Mouse (Mus musculus): ENCODE measurements around the gene Cbx1.

Cbx1 gene

DNA sequence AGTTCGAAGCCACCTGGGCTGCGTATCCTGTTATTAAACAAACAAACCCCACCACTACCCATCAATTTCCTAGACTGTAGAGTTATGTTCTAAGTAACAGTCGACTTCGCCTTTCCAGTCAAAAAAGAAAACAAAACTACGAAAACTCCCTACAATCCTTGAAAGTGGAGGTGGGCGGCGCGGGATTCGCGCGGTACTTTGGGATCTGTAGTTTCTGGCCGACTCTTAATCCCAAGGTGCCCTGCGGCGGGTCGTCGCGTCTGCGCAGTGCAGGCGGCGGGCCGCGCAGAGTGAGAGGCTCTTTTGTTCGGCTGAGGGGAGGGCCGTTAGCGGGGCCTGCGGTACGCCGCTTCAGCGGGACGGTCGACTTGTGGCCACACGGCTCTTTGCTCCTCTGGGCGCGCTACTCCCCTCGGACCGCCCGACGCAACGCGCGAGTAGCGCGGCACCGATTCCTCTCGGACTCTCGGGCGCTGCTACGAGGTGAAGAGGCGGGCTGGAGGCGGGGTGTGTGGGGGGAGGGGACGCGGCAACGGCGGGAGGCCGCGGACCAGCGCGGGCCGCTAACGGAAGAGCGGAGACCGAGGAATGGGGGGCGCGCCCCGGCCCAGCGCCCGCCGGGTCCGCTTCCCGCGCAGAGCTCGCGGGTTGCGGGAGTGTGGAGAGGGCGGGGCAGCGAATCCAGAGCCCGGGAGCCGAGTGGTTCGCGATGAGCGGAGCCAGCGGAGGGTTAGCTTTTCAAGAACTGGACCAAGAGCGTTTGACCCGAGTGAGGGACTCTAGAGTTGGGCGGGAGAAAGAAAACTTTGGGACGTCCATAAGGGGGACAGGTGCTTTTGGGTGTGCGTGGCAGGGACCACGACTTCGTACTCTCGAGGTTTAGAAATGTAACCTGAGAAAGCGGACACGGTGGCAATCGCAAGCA is at the start of gene Cbx1:
TSS of gene Cbx1 (plus strand) at position 257 of the 925 bp plus-strand sequence.
- peak; percentile 92 to 93 for DNase-seq (ENCODE audit: low spot score in 2 of 2)

DNA sequence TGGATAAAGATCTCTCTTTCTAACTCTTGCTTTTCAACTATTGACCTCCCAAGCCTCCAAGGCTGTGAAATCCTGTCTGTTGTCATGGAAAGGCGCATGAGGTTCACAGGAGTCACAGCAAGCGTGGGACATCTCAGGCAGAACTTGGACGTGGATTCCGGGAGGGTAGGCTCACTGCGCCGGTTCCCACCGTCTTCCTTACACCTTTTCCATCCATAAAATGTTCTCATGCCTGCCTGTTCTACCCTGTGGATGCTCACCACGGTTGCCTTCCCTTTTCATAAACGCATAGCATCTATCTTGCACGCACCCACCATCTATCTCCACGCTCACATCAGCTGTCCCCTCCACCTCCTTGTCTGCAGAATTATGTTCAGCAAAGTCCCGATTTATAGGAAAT is 48.1 kb upstream of the Cbx1 start:
- no peak for DNase-seq (ENCODE audit: low spot score in 2 of 2)

- DNase-seq (ENCODE audit: low spot score in 2 of 2): peak; percentile 39 to 54
Measured at GRCm38 (mm10) chr11:96741995-96742394, 46.9 kb upstream of the Cbx1 start.

- no peak for DNase-seq (ENCODE audit: low spot score in 2 of 2)
Measured at GRCm38 (mm10) chr11:96743000-96743399, 45.9 kb upstream of the Cbx1 start.

DNA sequence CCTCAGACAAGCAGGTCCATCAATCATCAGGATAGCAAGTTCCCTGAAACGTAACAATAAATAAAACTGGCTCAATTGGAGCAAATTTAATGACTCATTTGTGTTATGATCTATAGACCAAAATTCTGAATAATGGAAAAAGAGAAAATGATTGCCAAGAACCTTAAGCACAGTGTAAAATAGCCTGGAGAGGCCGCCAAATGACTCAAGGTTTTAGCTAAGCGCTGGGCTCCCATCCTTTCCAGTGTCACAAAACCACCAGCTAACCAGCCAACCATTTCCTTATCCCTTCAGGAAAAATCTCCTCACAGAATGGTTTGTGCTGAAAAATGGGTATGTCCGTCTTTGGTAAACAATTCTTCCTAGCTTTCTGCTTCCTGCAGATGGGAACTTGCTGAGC is 45.0 kb upstream of the Cbx1 start:
- no peak for DNase-seq (ENCODE audit: low spot score in 2 of 2)

DNA sequence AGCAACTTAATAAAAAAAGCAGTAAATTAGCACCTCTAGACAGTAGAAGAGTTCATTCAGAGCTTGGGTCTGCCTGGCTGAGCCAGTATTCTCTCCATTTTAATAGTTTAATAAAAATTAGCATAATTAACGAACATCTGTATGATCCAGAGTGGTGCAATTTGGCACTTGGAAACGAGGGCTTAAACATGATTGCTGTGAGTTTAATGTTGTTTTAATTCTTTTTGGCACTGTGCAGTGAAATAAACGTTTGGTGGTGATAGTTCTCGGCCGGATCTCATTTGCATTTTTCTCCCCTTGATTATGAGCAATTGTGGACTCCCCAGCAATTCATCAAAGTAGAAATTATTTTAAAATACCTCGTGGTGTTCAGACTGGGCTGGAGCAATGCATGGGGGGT is 42.3 kb upstream of the Cbx1 start:
- no peak for DNase-seq (ENCODE audit: low spot score in 2 of 2)

- DNase-seq (ENCODE audit: low spot score in 2 of 2): no peak
Measured at GRCm38 (mm10) chr11:96747555-96747954, 41.4 kb upstream of the Cbx1 start.

GRCm38 (mm10) chr11:96755298-96755697 is 33.6 kb upstream of the Cbx1 start:
- no peak for DNase-seq (ENCODE audit: low spot score in 2 of 2)

GRCm38 (mm10) chr11:96757421-96757820 is 31.5 kb upstream of the Cbx1 start:
- no peak for DNase-seq (ENCODE audit: low spot score in 2 of 2)

DNA sequence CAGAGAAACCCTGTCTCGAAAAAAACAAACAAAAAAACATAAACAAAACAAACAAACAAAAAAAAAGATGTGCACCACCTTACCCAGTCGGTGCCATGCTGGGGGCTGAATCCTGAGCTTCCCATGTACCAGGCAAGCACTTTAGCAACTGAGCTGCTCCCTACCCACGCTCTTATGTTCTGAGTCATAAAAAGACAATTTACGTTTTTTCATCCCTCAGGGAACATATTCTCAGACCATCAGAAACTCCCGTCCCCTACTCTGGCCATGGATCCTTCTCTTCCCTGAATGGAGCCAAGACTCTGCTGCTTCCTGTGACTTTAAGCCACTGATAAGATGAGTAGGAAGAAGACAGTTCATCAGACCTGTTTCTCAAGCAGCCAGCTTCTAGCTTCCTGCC is 30.5 kb upstream of the Cbx1 start:
- no peak for DNase-seq (ENCODE audit: low spot score in 2 of 2)

- DNase-seq (ENCODE audit: low spot score in 2 of 2): peak in 1 of 2 experiments; percentile 59
Measured at GRCm38 (mm10) chr11:96760042-96760441, 28.9 kb upstream of the Cbx1 start.

DNA sequence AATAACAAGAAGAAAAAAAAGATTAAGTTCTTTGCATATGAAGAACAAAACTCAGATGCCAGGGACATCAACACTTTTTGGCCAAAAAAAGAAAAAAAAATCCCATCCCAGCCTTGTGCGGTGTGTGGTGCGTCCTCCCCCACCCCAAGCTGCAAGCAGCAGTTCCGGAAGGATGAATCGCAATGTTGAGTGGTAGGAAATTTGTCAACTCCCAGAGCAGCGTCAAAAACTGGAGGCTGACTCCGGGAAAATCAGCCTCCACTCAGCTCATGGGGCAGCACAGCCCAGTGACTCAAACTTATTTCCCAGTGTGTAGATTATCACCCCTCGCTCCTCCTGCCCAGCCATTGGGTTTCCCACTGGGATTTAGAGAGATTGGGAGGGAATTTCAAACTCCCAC is 26.9 kb upstream of the Cbx1 start:
- peak; percentile 48 to 64 for DNase-seq (ENCODE audit: low spot score in 2 of 2)

GRCm38 (mm10) chr11:96762742-96763470 is 26.0 kb upstream of the Cbx1 start:
- no peak for DNase-seq (ENCODE audit: low spot score in 2 of 2)

DNA sequence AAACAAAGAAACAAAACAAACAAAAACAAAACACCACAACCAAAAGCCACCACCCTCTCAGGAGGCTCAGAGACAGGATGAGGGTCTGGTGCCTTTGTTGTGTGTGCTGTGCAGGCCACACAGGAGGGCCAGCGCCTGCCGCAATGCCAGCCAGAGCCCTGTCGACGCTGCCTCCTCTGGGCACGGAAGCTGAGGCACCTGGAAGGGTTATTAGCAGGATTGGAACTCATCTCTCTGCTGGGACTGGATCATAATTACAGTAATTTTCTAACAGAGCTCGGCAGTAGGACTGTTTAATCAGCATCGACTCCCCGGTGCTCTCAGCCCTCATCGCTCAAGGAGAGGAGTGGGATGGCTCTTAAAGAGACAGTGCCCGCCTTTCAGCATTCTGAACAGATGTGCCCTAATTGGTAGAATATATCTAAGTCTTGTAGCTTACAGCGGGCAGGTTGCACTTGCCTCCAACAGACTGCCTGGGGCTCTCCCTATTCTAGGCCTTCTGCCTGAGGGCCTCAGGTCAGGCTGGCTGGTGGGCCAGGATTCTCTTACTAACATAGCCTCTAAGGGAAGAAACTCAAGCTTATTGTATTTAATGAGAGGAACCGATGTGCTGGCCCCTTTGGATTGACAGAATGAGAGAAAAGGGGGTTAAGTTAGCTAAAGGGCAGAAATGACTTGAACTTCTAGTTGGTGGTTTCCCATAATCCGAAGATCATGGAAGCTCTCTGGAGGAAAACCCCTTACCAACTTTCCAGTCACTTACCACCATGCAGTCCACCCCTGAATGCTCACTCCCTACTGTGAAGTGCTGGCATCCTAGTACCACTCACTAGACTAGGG is 24.2 kb upstream of the Cbx1 start:
- no peak for DNase-seq (ENCODE audit: low spot score in 2 of 2)

DNA sequence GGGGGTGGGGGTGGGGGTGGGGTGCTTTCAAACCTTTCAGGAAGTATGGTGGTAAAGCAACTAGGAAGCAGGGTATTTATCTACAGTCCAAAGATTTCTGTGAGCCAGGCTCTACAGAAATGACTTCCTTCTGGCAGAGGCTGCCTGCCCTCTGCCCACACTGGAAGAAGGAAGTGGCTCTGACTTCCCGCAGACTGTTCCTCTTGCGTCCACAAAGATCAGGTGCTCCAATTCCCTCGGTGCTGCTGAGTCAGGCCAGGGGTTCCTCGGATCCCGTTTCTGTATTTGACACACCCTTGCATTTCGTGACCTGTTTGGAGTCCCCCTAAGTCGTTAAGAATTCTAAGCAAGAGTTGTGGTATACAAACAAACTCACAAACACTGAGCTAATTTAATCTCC is 23.3 kb upstream of the Cbx1 start:
- DNase-seq (ENCODE audit: low spot score in 2 of 2): no peak

- peak in 1 of 2 experiments; percentile 48 for DNase-seq (ENCODE audit: low spot score in 2 of 2)
Measured at GRCm38 (mm10) chr11:96766555-96766954, 22.4 kb upstream of the Cbx1 start.

DNA sequence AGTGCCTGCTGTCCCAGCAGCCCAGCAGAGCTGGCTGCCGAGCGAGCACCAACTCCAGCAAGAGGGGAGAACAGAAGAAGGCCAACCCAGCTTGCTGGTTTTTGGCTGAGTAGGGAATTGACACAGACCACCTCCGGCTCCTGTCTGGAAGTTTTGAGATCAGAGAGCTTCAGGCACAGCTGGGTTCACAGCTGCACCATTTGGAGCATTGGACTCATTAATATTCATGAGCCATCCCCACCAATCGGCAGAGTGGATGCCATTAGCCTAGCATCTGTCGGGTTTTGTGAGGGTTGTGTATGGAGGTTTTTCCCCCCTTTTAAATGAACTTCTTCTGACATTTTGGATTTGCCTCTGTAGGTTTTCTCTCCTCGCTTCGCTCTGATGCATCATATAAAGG is 21.8 kb upstream of the Cbx1 start:
- DNase-seq (ENCODE audit: low spot score in 2 of 2): no peak

DNA sequence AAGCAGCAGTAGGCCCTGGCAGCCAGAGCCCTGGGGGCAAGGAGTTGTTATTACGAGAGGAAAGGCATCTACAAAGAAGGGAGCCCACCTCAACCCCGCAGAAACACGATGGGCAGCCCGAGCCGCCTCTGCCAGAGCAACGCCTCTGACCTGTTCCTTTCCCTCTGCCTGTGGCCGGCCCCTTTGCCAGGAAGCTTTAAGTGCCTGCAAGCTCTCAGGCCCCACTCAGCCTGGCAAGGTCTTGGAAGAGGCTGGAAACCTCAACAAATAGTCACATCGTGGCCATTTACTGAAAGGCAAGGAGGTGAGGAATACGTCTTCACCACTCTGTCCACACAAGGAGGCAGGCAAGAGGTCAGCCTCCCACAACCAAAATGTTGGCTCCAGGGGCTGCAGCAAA is 20.7 kb upstream of the Cbx1 start:
- no peak for DNase-seq (ENCODE audit: low spot score in 2 of 2)

GRCm38 (mm10) chr11:96771274-96771975 is 17.5 kb upstream of the Cbx1 start:
- DNase-seq (ENCODE audit: low spot score in 2 of 2): no peak

- DNase-seq (ENCODE audit: low spot score in 2 of 2): no peak
Measured at GRCm38 (mm10) chr11:96772413-96772812, 16.5 kb upstream of the Cbx1 start.

DNA sequence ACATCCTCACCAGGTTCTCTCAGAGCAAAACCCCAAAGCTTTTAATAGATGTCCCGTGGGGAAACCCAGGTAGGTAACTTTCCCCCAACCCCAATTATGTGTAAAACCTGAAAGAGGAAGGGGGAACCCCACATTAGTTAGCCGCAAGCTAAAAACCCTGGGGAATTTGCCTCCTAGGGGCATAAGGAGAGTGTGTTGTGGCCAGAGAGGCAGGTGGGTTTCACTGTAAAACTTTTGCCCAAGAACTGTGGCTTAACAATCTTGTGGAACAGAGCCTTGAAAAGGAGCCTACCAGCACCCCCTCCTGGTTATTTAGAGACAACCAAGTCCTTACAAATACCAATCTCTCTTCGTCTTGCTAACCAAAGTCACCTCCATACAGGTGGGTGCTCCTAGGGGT is 14.4 kb upstream of the Cbx1 start:
- DNase-seq (ENCODE audit: low spot score in 2 of 2): no peak
